Mouse (Mus musculus) CH12.LX (cell line): ENCODE data around the gene Jag2. TPM values are rescaled to one million over a fixed set of nuclear protein-coding genes. Genes with fewer than 3 reads are reported as not detected.

ENCODE experiments used
- DNase-seq: peaks from one replicate; pipeline ENCODE4 v3.0.0-alpha.2; 2013; ENCODE audit errors: extremely low read depth
- H3K27ac ChIP-seq: 2 replicates; pipeline ENCODE4 v1.5.1; 2012; ENCODE audit warnings: low read depth, mild to moderate bottlenecking, control low read depth, moderate library complexity; ENCODE audit not compliant: insufficient read depth
- H3K27me3 ChIP-seq: replicated peaks from 2 replicates; pipeline ENCODE3; 2012; ENCODE audit warnings: inconsistent platforms
- H3K36me3 ChIP-seq, 2 experiments: replicated peaks in 1 of 2; 2 replicates each; pipeline versions ENCODE3 to v1.6.1; 2012; ENCODE audit warnings: inconsistent platforms in 1 of 2, low read length in 1 of 2, mild to moderate bottlenecking in 1 of 2, mixed read lengths in 1 of 2, moderate library complexity in 1 of 2; ENCODE audit not compliant: control insufficient read depth in 1 of 2, insufficient read depth in 1 of 2
- H3K4me1 ChIP-seq, 2 experiments: 2 replicates each; pipeline ENCODE4 v1.6.1; 2012; ENCODE audit warnings: inconsistent platforms in 1 of 2, moderate library complexity in 1 of 2; ENCODE audit not compliant: insufficient read depth in 2 of 2, control insufficient read depth in 1 of 2
- H3K4me2 ChIP-seq: 2 replicates; pipeline ENCODE4 v1.6.1; 2012; ENCODE audit warnings: low read depth, mild to moderate bottlenecking, control low read depth; ENCODE audit not compliant: poor library complexity, insufficient read depth, severe bottlenecking
- H3K4me3 ChIP-seq, 3 experiments: fragments of 150-350 bp in 1 of 3; sonication (generic) in 1 of 3; replicated peaks in 1 of 3; 2 replicates each; pipeline versions ENCODE3 to v1.5.1; 2011 to 2012; ENCODE audit warnings: low read depth in 2 of 3, low read length in 2 of 3, mild to moderate bottlenecking in 2 of 3, moderate library complexity in 2 of 3, control low read depth in 1 of 3, improper control_type of control experiment in 1 of 3, inconsistent platforms in 1 of 3, mixed read lengths in 1 of 3; ENCODE audit not compliant: poor library complexity in 1 of 3
- H3K79me2 ChIP-seq: replicated peaks from 2 replicates; pipeline ENCODE4 v1.6.1; 2012; ENCODE audit warnings: mild to moderate bottlenecking, moderate library complexity; ENCODE audit not compliant: control insufficient read depth, poor library complexity, insufficient read depth, severe bottlenecking; ENCODE audit errors: extremely low read depth
- H3K9ac ChIP-seq: 2 replicates; pipeline ENCODE4 v1.6.1; 2012; ENCODE audit warnings: low read depth, mild to moderate bottlenecking, control low read depth, moderate library complexity; ENCODE audit not compliant: insufficient read depth
- H3K9me3 ChIP-seq: replicated peaks from 2 replicates; pipeline ENCODE3; 2012; ENCODE audit warnings: low read length, inconsistent platforms, mixed read lengths
- BHLHE40 ChIP-seq: IDR thresholded peaks from 2 replicates; pipeline ENCODE4 v1.6.1; 2011; ENCODE audit warnings: mild to moderate bottlenecking, low read depth, low read length, improper control_type of control experiment
- CHD1 ChIP-seq: IDR thresholded peaks from 2 replicates; pipeline ENCODE4 v1.6.1; 2012; ENCODE audit warnings: low read depth, low read length, improper control_type of control experiment, inconsistent platforms
- CHD2 ChIP-seq: IDR thresholded peaks from 2 replicates; pipeline ENCODE4 v1.6.1; 2011; ENCODE audit warnings: low read length, improper control_type of control experiment
- CTCF ChIP-seq, 2 experiments: IDR thresholded peaks in 1 of 2; conservative IDR thresholded peaks in 1 of 2; 2 replicates each; pipeline ENCODE4 v1.5.1; 2011 to 2012; ENCODE audit warnings: low read depth in 2 of 2, low read length in 2 of 2, improper control_type of control experiment in 1 of 2, inconsistent platforms in 1 of 2, mild to moderate bottlenecking in 1 of 2, moderate library complexity in 1 of 2
- E2F4 ChIP-seq: IDR thresholded peaks from 2 replicates; pipeline ENCODE4 v1.6.1; 2011; ENCODE audit warnings: low read depth, low read length, improper control_type of control experiment; ENCODE audit not compliant: insufficient replicate concordance
- ELF1 ChIP-seq: IDR thresholded peaks from 2 replicates; pipeline ENCODE4 v1.6.1; 2014; ENCODE audit warnings: low read depth, mild to moderate bottlenecking, inconsistent platforms, low read length, improper control_type of control experiment
- EP300 ChIP-seq: IDR thresholded peaks from 2 replicates; pipeline ENCODE4 v1.6.1; 2011; ENCODE audit warnings: low read length, improper control_type of control experiment
- ETS1 ChIP-seq: conservative IDR thresholded peaks from 2 replicates; pipeline ENCODE4 v1.6.1; 2012; ENCODE audit warnings: low read depth, mild to moderate bottlenecking, inconsistent platforms, low read length, improper control_type of control experiment, moderate library complexity
- HCFC1 ChIP-seq: IDR thresholded peaks from 2 replicates; pipeline ENCODE4 v1.6.1; 2012; ENCODE audit warnings: low read depth, mild to moderate bottlenecking, inconsistent platforms, low read length, improper control_type of control experiment
- JUN ChIP-seq: IDR thresholded peaks from 2 replicates; pipeline ENCODE4 v1.6.1; 2011; ENCODE audit warnings: low read depth, mild to moderate bottlenecking, low read length, improper control_type of control experiment, moderate library complexity; ENCODE audit not compliant: insufficient read depth
- MAFK ChIP-seq: IDR thresholded peaks from 2 replicates; pipeline ENCODE4 v1.6.1; 2011; ENCODE audit warnings: low read length, improper control_type of control experiment; ENCODE audit not compliant: insufficient replicate concordance
- MAZ ChIP-seq: IDR thresholded peaks from 2 replicates; pipeline ENCODE4 v1.6.1; 2012; ENCODE audit warnings: low read depth, mild to moderate bottlenecking, inconsistent platforms, low read length, improper control_type of control experiment, moderate library complexity
- MEF2A ChIP-seq: IDR thresholded peaks from 2 replicates; pipeline ENCODE4 v1.6.1; 2014; ENCODE audit warnings: low read depth, mild to moderate bottlenecking, inconsistent platforms, low read length, improper control_type of control experiment, borderline replicate concordance
- MXI1 ChIP-seq: IDR thresholded peaks from 2 replicates; pipeline ENCODE4 v1.6.1; 2011; ENCODE audit warnings: mild to moderate bottlenecking, low read depth, low read length, improper control_type of control experiment
- MYC ChIP-seq: IDR thresholded peaks from 2 replicates; pipeline ENCODE4 v1.6.1; 2011; ENCODE audit warnings: low read depth, mild to moderate bottlenecking, improper control_type of control experiment, low read length
- RCOR1 ChIP-seq: conservative IDR thresholded peaks from 2 replicates; pipeline ENCODE4 v1.6.1; 2012; ENCODE audit warnings: low read depth, mild to moderate bottlenecking, inconsistent platforms, low read length, improper control_type of control experiment
- TBP ChIP-seq: conservative IDR thresholded peaks from 2 replicates; pipeline ENCODE4 v1.6.1; 2011; ENCODE audit warnings: low read depth, low read length, improper control_type of control experiment
- TCF12 ChIP-seq: IDR thresholded peaks from 2 replicates; pipeline ENCODE4 v1.6.1; 2014; ENCODE audit warnings: low read depth, mild to moderate bottlenecking, inconsistent platforms, low read length, improper control_type of control experiment
- UBTF ChIP-seq: IDR thresholded peaks from 2 replicates; pipeline ENCODE4 v1.6.1; 2012; ENCODE audit warnings: low read depth, mild to moderate bottlenecking, inconsistent platforms, low read length, improper control_type of control experiment, moderate library complexity
- USF1 ChIP-seq: IDR thresholded peaks from 2 replicates; pipeline ENCODE4 v1.6.1; 2014; ENCODE audit warnings: low read depth, mild to moderate bottlenecking, inconsistent platforms, low read length, improper control_type of control experiment
- USF2 ChIP-seq: conservative IDR thresholded peaks from 2 replicates; pipeline ENCODE4 v1.6.1; 2011; ENCODE audit warnings: low read depth, low read length, improper control_type of control experiment
- ZC3H11A ChIP-seq: IDR thresholded peaks from 2 replicates; pipeline ENCODE4 v1.6.1; 2012; ENCODE audit warnings: low read depth, mild to moderate bottlenecking, inconsistent platforms, low read length, improper control_type of control experiment
- dilution Hi-C: fragments of 300-500 bp; cut with MboI; formaldehyde crosslinking; loops from 2 replicates; pipeline ENCODE4 v1.14.3; 2020; ENCODE audit warnings: low sequenced_read_pairs; ENCODE audit not compliant: extremely low pct_unique_long_range_greater_than_20kb, extremely low pct_ligation_motif_present
- in situ Hi-C: fragments of 300-500 bp; cut with MboI; formaldehyde crosslinking; loops from 3 replicates; pipeline ENCODE4 v1.14.3; 2019; ENCODE audit warnings: low sequenced_read_pairs, low pct_ligation_motif_present, low pct_unique_long_range_greater_than_20kb, mixed read lengths
- polyA plus RNA-seq: library from polyadenylated mRNA; unstranded; fragments of >175 nt; gene quantifications from 2 replicates; pipeline ENCODE4 v1.2.1, GENCODE M21; 2012; ENCODE audit warnings: low read depth; ENCODE audit not compliant: insufficient read length
- total RNA-seq, 2 experiments: library from RNA; depleted of rRNA; stranded (reverse); fragments of 300-350 nt in 1 of 2; fragments of >200 nt in 1 of 2; gene quantifications; 2 replicates each; pipeline ENCODE4 v1.2.3; 2012 to 2014

Jag2 gene
- total and polyA plus RNA-seq, 3 experiments, result 0.34 to 7.6 (median 0.59) TPM

GRCm38 (mm10) chr12:112885465-112885864 lies 44.1 kb downstream of the Jag2 start:
- H3K9ac ChIP-seq, result no peak overlapping the region
- in situ Hi-C loops (no loop called here), dilution Hi-C loops (no loop called here)
- H3K4me3 ChIP-seq, result no peak overlapping the region
- no peak overlapping the region for H3K4me2 ChIP-seq
- peaks cover 8% of the 10 kb centered on the region for H3K27me3 ChIP-seq
- no peak for DNase-seq
- no peaks in the 10 kb centered on the region for H3K36me3 ChIP-seq
- TF ChIP-seq CHD1 (no peak), BHLHE40 (peak; percentile 72)
- H3K4me1 ChIP-seq, result peaks cover 6 to 8% of the 10 kb centered on the region in 2 experiments; a peak in 3 of 4 replicates
- no peak overlapping the region for H3K27ac ChIP-seq
- no peaks in the 10 kb centered on the region for H3K79me2 ChIP-seq
- H3K9me3 ChIP-seq, result peaks cover 15% of the 10 kb centered on the region

GRCm38 (mm10) chr12:112881301-112881815 lies 48.2 kb downstream of the Jag2 start:
- dilution Hi-C loops, result no loop called here
- TF ChIP-seq ETS1 (no peak), ELF1 (no peak), MEF2A (no peak)
- TF ChIP-seq, all 38 proteins: peak for 0
- H3K4me3 ChIP-seq, result no peak overlapping the region
- peaks cover 6 to 8% of the 10 kb centered on the region in 2 experiments for H3K4me1 ChIP-seq
- H3K4me2 ChIP-seq, result no peak overlapping the region
- in situ Hi-C loops, result no loop called here
- H3K27me3 ChIP-seq, result peaks cover 8% of the 10 kb centered on the region
- no peaks in the 10 kb centered on the region for H3K36me3 ChIP-seq
- H3K9ac ChIP-seq, result no peak overlapping the region
- no peak for DNase-seq
- no peak overlapping the region for H3K27ac ChIP-seq
- no peaks in the 10 kb centered on the region for H3K79me2 ChIP-seq
- peaks cover 5% of the 10 kb centered on the region for H3K9me3 ChIP-seq

GRCm38 (mm10) chr12:112880661-112881060 lies 48.9 kb downstream of the Jag2 start:
- TF ChIP-seq JUN (no peak), UBTF (no peak), TBP (no peak), USF1 (no peak), CHD1 (no peak), ELF1 (no peak), CHD2 (no peak), EP300 (no peak), TCF12 (no peak), MYC (no peak), CTCF (conservative IDR thresholded peaks at IDR 0.05 in 1 of 2, IDR thresholded peaks at IDR 0.05 in 1 of 2; ENCODE audit: low read depth in 2 of 2, low read length in 2 of 2) (no peak), E2F4 (no peak), MXI1 (no peak), USF2 (no peak), RCOR1 (no peak), MAZ (no peak), MAFK (no peak), HCFC1 (no peak), ZC3H11A (no peak)
- no peak overlapping the region for H3K4me3 ChIP-seq
- no peak overlapping the region for H3K9ac ChIP-seq
- no peaks in the 10 kb centered on the region for H3K9me3 ChIP-seq
- H3K36me3 ChIP-seq, result no peaks in the 10 kb centered on the region
- dilution Hi-C loops (no loop called here), in situ Hi-C loops (no loop called here)
- no peak overlapping the region for H3K27ac ChIP-seq
- no peak for DNase-seq
- peaks cover 6% of the 10 kb centered on the region in 2 experiments for H3K4me1 ChIP-seq
- H3K79me2 ChIP-seq, result no peaks in the 10 kb centered on the region
- H3K27me3 ChIP-seq, result peaks cover 8% of the 10 kb centered on the region
- no peak overlapping the region for H3K4me2 ChIP-seq
